In the genomic region with DNA sequence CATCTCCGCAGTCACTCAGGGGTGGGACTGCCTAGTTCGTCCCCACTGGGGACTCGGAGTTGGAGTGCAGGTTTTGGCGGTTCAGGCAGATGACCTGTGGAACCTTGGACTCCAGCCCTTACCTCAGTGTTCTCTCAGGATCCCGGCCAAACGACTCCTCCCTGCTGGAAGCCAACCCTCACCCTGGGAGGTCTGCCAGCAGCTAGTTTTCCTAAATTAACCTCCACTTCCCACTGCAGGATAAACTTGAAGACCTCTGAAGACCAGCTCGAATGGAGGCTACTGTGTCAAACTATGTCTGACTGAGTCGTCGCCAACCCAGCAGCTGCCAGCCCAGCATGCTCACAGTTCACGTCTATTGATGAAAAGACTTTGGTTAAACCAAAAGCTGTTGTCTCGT, we compare ENCODE assay signal across 9 mouse cellular contexts.
DNase-seq lines count a peak whose midpoint lies in the region; ATAC-seq and TF ChIP-seq lines count a peak whose summit lies in the region.
"Had no signal": no experiment of that assay in that cellular context is flagged by ENCODE, and none has a peak within 500 bp of the region (broad histone marks: within the 10 kb centered on the region; RNA-seq: fewer than 3 reads in every experiment).

No protein-coding gene starts in this region.

- no peak for TF ChIP-seq CTCF in lung, adult 2 months (IDR thresholded peaks at IDR 0.05; ENCODE audit: insufficient read depth, low read length)

- H3K9me3 ChIP-seq in hindbrain, embryonic 12.5 days (replicated peaks), result no peaks in the 10 kb centered on the region
- no peaks in the 10 kb centered on the region for H3K9me3 ChIP-seq in midbrain, embryonic 16.5 days (replicated peaks; ENCODE audit: control insufficient read depth, low read length, poor library complexity, severe bottlenecking)
- no peaks in the 10 kb centered on the region for H3K9me3 ChIP-seq in forebrain, embryonic 13.5 days (replicated peaks)
- H3K9me3 ChIP-seq: embryonic facial prominence, embryonic 12.5 days; midbrain, embryonic 12.5 days had no signal

- no peak overlapping the region for H3K4me3 ChIP-seq in lung, adult 2 months (replicated peaks; ENCODE audit: extremely low read depth, low read depth, low read length)
- no peak overlapping the region for H3K4me3 ChIP-seq in hindbrain, embryonic 12.5 days
- H3K4me3 ChIP-seq in midbrain, embryonic 16.5 days (ENCODE audit: low read depth, low read length), result no peak overlapping the region
- no peak overlapping the region for H3K4me3 ChIP-seq in forebrain, embryonic 13.5 days
- H3K4me3 ChIP-seq: embryonic facial prominence, embryonic 12.5 days; midbrain, embryonic 12.5 days had no signal

- H3K4me1 ChIP-seq in lung, adult 2 months (ENCODE audit: control insufficient read depth, insufficient read depth, low read length), result no peaks in the 10 kb centered on the region; the same call in 1 of the 2 replicates
- peaks cover 2% of the 10 kb centered on the region; the same call in 1 of the 2 replicates for H3K4me1 ChIP-seq in hindbrain, embryonic 12.5 days
- peaks cover 5% of the 10 kb centered on the region for H3K4me1 ChIP-seq in midbrain, embryonic 16.5 days (ENCODE audit: control insufficient read depth, insufficient read depth, low read length)
- H3K4me1 ChIP-seq in forebrain, embryonic 13.5 days, result no peaks in the 10 kb centered on the region
- H3K4me1 ChIP-seq: embryonic facial prominence, embryonic 12.5 days; midbrain, embryonic 12.5 days had no signal

- 38% methylated on average over 11 of the region's 11 CpGs for WGBS in lung, adult 2 months
- WGBS in hindbrain, embryonic 12.5 days, result 59% methylated on average over 11 of the region's 11 CpGs
- 67% methylated on average over 11 of the region's 11 CpGs for WGBS in midbrain, embryonic 16.5 days
- WGBS in forebrain, embryonic 13.5 days, result 65% methylated on average over 11 of the region's 11 CpGs

- H3K27ac ChIP-seq in hindbrain, embryonic 12.5 days, result no peak overlapping the region
- H3K27ac ChIP-seq in midbrain, embryonic 16.5 days (ENCODE audit: low read length), result no peak overlapping the region
- H3K27ac ChIP-seq in forebrain, embryonic 13.5 days, result no peak overlapping the region
- H3K27ac ChIP-seq: embryonic facial prominence, embryonic 12.5 days; midbrain, embryonic 12.5 days had no signal

- no peaks in the 10 kb centered on the region for H3K36me3 ChIP-seq in hindbrain, embryonic 12.5 days
- no peaks in the 10 kb centered on the region for H3K36me3 ChIP-seq in midbrain, embryonic 16.5 days (ENCODE audit: control insufficient read depth, insufficient read depth, low read length)
- no peaks in the 10 kb centered on the region for H3K36me3 ChIP-seq in forebrain, embryonic 13.5 days (ENCODE audit: poor library complexity, severe bottlenecking)
- H3K36me3 ChIP-seq: embryonic facial prominence, embryonic 12.5 days; midbrain, embryonic 12.5 days had no signal

- H3K9ac ChIP-seq in hindbrain, embryonic 12.5 days, result no peak overlapping the region
- no peak overlapping the region for H3K9ac ChIP-seq in midbrain, embryonic 16.5 days (ENCODE audit: low read depth, low read length)
- no peak overlapping the region for H3K9ac ChIP-seq in forebrain, embryonic 13.5 days
- H3K9ac ChIP-seq: embryonic facial prominence, embryonic 12.5 days; midbrain, embryonic 12.5 days had no signal

- peak; percentile 28; the same call in 1 of the 2 replicates for ATAC-seq in cerebellum, adult (ENCODE audit: insufficient number of reproducible peaks, low FRiP score, low TSS enrichment)
- no peak for ATAC-seq in hindbrain, embryonic 12.5 days (ENCODE audit: low FRiP score)
- ATAC-seq in midbrain, embryonic 16.5 days, result no peak
- ATAC-seq in forebrain, embryonic 13.5 days, result no peak

- DNase-seq in adrenal gland, adult 2 months, result peak; percentile 59
- DNase-seq in heart, adult 9 months (ENCODE audit: low spot score in 2 of 2), result peak; percentile 84 to 87
- DNase-seq in lung, adult 2 months, result peak; percentile 10

- H3K4me2 ChIP-seq in hindbrain, embryonic 12.5 days (replicated peaks), result no peak overlapping the region
- no peak overlapping the region for H3K4me2 ChIP-seq in midbrain, embryonic 16.5 days (ENCODE audit: low read length)
- no peak overlapping the region for H3K4me2 ChIP-seq in forebrain, embryonic 13.5 days
- H3K4me2 ChIP-seq: embryonic facial prominence, embryonic 12.5 days; midbrain, embryonic 12.5 days had no signal

- H3K27me3 ChIP-seq in hindbrain, embryonic 12.5 days, result no peaks in the 10 kb centered on the region
- H3K27me3 ChIP-seq in midbrain, embryonic 16.5 days (ENCODE audit: control insufficient read depth, insufficient read depth, low read depth, low read length), result no peaks in the 10 kb centered on the region
- H3K27me3 ChIP-seq in forebrain, embryonic 13.5 days, result no peaks in the 10 kb centered on the region
- H3K27me3 ChIP-seq: embryonic facial prominence, embryonic 12.5 days; midbrain, embryonic 12.5 days had no signal

- TF ChIP-seq POLR2A in lung, adult 2 months (IDR thresholded peaks at IDR 0.05; ENCODE audit: borderline replicate concordance, extremely low read depth, low read depth, low read length), result no peak

Comparison
In these comparisons a context has a peak if more than half of its experiments do, and no peak if none do; other contexts are left out.
1. DNase-seq: peak in every context shown above with its lines; median percentile 86 in heart, adult 9 months; 59 in adrenal gland, adult 2 months; 10 in lung, adult 2 months.